Mouse (Mus musculus) cerebellum, adult 2 months (tissue): ENCODE results near the gene Slc6a1.

Experiments
- CTCF ChIP-seq: fragments of 200-500 bp; IDR thresholded peaks from 2 replicates; pipeline ENCODE4 v1.5.1; 2011; ENCODE audit warnings: low read depth, mild to moderate bottlenecking, control low read depth, low read length, moderate library complexity, borderline replicate concordance; ENCODE audit not compliant: insufficient read depth
- POLR2A ChIP-seq: fragments of 200-500 bp; IDR thresholded peaks from 2 replicates; pipeline ENCODE4 v1.6.1; 2011; ENCODE audit warnings: low read length, control low read depth, borderline replicate concordance; ENCODE audit not compliant: insufficient read depth

DNA sequence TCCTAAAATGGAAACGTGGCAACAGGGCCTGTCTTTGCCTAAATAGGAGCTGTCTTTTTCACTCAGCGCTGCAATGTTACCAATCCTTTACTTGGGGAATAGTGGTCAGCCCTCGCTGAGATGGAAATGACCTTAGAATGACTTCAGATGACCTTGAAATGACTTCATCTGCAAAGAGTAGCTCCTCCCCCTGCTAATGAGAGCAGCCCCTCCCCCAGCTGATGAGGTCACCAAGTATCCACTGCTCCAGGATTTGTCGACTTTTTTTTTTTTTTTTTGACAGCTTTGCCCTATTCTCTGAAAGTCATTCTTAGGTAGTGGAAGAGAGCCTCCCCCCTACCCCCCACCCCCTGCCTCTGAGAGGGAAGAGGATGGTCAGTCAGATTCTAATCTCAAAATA lies 3.0 kb downstream of the Slc6a1 start:
- TF ChIP-seq POLR2A: no peak
- no peak for TF ChIP-seq CTCF
